Mouse (Mus musculus) heart, postnatal 0 days (tissue): ENCODE measurements around the gene Dyrk2.

Experiments used
- CTCF ChIP-seq: IDR thresholded peaks from 2 replicates; pipeline ENCODE4 v1.5.1; 2016; ENCODE audit warnings: antibody characterized with exemption, control low read depth, low read depth
- EP300 ChIP-seq: IDR thresholded peaks from 2 replicates; pipeline ENCODE4 v1.6.1; 2016; ENCODE audit warnings: antibody characterized with exemption, low read depth

DNA sequence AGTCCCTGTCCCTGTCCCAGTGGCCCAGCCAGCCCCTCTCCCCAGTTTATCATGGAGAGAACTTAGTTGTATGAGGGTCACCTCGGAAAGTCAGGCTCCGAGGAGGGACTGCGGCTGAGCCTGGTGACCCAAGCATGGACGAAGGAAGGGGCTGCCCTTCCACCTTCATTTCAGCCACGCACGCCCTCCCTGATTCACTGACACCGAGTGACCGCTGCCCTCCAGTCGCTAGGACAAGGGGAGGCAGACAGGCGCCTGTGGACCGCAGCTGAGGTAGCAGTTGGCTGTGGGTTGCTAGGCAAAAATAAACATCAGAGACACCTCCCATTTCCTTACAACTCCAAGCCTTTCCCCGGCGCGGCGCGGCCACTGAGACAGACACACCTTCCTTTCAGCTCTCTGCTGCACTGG lies 413 bp downstream of the Dyrk2 start:
- TF ChIP-seq CTCF, result no peak
- no peak for TF ChIP-seq EP300
